Mouse (Mus musculus) CD8-positive naive resting alpha-beta T cell, adult 2 months (primary cell): Measurements from ENCODE around the gene Clcf1.

Experiments
- DNase-seq, 2 experiments: peaks; one replicate each; pipeline ENCODE4 v3.0.0; 2022; ENCODE audit warnings: low read depth in 2 of 2, low spot score in 2 of 2

The Clcf1 gene

GRCm38 (mm10) chr19:4192251-4192985 lies 21.6 kb upstream of the Clcf1 start:
- no peak for DNase-seq

- no peak for DNase-seq
Measured at GRCm38 (mm10) chr19:4193129-4193528, 20.9 kb upstream of the Clcf1 start.

GRCm38 (mm10) chr19:4194021-4194724 lies 19.9 kb upstream of the Clcf1 start:
- no peak for DNase-seq

GRCm38 (mm10) chr19:4194776-4195650 lies 19.0 kb upstream of the Clcf1 start:
- DNase-seq, result no peak

- no peak for DNase-seq
Measured at GRCm38 (mm10) chr19:4196048-4196447, 18.0 kb upstream of the Clcf1 start.

- no peak for DNase-seq
Measured at GRCm38 (mm10) chr19:4196548-4196947, 17.5 kb upstream of the Clcf1 start.

- DNase-seq, result no peak
Measured at GRCm38 (mm10) chr19:4197180-4197579, 16.9 kb upstream of the Clcf1 start.

- DNase-seq, result peak; percentile 77 to 86
Measured at GRCm38 (mm10) chr19:4201291-4201909, 12.6 kb upstream of the Clcf1 start, which contains the start of gene Rad9a. Gene Rad9a (minus strand): TSS chr19:4201662.

GRCm38 (mm10) chr19:4202149-4202548 lies 11.9 kb upstream of the Clcf1 start:
- DNase-seq, result no peak

GRCm38 (mm10) chr19:4203148-4203547 lies 10.9 kb upstream of the Clcf1 start:
- DNase-seq, result no peak

- DNase-seq, result peak; percentile 51 to 53
Measured at GRCm38 (mm10) chr19:4203604-4204326, 10.3 kb upstream of the Clcf1 start.

- no peak for DNase-seq
Measured at GRCm38 (mm10) chr19:4204889-4205288, 9.1 kb upstream of the Clcf1 start.

GRCm38 (mm10) chr19:4206971-4207370 lies 7.1 kb upstream of the Clcf1 start:
- peak in 1 of 2 experiments; percentile 57 for DNase-seq

GRCm38 (mm10) chr19:4208563-4208962 lies 5.5 kb upstream of the Clcf1 start:
- no peak for DNase-seq

- DNase-seq, result no peak
Measured at GRCm38 (mm10) chr19:4211891-4212588, 2.0 kb upstream of the Clcf1 start.

GRCm38 (mm10) chr19:4213524-4213974 lies 489 bp upstream of the Clcf1 start:
- no peak for DNase-seq

GRCm38 (mm10) chr19:4214771-4215450 lies 873 bp downstream of the Clcf1 start:
- DNase-seq, result no peak

GRCm38 (mm10) chr19:4215451-4215840 lies 1.4 kb downstream of the Clcf1 start:
- no peak for DNase-seq

- no peak for DNase-seq
Measured at GRCm38 (mm10) chr19:4216041-4216685, 2.1 kb downstream of the Clcf1 start.
